Mouse (Mus musculus) T-helper 1 cell (primary cell): ENCODE measurements around the gene Stra8.

Experiments
- in situ Hi-C: fragments of 300-600 bp; cut with MboI, MseI; formaldehyde crosslinking; loops from one replicate; pipeline ENCODE4 v1.15.1; 2025; ENCODE audit warnings: high pct_unique_total_duplicates

Gene Stra8

DNA sequence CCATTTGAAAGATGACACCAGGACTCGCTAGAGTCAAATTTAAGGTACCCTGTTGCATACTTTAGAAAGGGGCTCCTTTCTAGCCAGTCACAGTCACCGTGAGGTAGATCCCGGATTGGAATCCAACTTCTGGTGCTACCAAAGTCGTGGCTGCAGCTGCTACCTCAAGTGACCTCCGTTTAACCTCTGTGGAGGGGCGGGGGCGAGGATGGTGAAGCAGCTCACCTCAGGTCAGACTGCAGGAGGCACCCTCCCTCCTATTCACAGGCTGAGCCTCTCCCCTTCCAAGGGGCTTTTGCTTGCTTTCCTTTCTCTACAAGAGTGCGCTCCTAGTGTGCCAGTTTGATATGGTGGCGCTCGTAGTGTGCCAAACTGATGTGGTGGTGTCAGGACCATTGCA lies at the start of gene Stra8:
Gene Stra8, plus strand, starts transcription at position 208 of the 400 bp plus-strand sequence.
- in situ Hi-C loops = no loop called here

DNA sequence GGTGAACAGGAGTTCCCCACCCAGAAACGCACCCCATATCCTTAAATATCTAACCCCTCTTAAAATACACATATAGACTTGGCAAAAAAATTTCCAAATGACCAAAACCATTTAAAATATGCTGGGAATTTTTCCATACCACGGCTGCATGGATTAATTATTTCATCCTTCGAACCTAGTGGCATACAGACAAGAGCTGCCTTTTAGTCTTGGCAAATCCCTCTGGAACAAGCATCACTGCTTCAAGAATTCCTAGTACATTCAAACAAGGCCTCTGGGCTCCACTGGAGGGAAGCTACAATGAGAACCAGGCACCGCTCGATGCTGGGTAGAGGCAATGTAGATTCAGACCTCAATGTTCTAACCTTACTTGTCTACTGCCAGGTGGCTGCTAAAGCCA lies 49.2 kb upstream of the Stra8 start:
- in situ Hi-C loops = loop anchor here (10.0 kb wide), 1 partner anchor 674 kb away; no protein-coding TSS in a partner anchor

DNA sequence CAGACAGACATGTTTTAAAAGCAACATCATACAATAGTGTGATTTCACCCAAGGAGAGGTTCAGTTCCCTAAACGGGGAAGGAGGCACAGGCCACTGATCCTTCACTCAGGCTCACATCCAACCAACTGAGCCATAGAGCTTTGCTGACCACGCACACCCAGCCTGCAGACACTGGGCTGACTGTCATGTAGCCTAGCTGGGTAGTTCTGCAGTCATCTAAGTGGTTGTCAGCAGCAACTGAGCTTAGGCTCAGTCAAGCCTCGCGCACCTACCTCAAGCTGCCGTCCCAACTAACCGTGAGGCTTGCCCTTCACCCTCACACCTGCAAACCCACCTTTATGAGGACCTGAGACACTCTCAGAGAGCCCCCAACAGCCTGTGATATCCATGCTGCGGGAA lies 48.0 kb upstream of the Stra8 start:
- in situ Hi-C loops = loop anchor here (10.0 kb wide), 1 partner anchor 673 kb away; no protein-coding TSS in a partner anchor

DNA sequence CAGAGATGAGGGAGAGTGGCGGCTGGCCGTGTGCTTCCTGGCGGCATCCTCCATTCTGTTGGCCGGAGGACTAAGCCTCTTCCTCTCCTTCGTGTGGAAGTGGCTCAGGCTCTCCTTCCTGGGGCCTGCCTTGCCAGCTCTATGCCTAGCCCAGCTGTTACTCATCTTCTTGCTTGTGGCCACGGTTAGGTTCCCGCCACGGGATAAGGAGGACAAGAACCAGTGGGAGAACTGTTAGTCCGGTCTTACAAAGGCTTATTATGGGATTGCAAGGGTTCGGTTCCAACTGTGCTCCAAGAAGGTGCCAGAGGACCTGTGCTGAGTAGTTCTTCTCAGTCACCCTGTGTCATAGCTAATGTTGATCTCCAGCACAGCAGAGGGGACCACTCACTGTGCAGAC lies 47.1 kb upstream of the Stra8 start:
- in situ Hi-C loops = loop anchor here (10.0 kb wide), 1 partner anchor 672 kb away; no protein-coding TSS in a partner anchor

DNA sequence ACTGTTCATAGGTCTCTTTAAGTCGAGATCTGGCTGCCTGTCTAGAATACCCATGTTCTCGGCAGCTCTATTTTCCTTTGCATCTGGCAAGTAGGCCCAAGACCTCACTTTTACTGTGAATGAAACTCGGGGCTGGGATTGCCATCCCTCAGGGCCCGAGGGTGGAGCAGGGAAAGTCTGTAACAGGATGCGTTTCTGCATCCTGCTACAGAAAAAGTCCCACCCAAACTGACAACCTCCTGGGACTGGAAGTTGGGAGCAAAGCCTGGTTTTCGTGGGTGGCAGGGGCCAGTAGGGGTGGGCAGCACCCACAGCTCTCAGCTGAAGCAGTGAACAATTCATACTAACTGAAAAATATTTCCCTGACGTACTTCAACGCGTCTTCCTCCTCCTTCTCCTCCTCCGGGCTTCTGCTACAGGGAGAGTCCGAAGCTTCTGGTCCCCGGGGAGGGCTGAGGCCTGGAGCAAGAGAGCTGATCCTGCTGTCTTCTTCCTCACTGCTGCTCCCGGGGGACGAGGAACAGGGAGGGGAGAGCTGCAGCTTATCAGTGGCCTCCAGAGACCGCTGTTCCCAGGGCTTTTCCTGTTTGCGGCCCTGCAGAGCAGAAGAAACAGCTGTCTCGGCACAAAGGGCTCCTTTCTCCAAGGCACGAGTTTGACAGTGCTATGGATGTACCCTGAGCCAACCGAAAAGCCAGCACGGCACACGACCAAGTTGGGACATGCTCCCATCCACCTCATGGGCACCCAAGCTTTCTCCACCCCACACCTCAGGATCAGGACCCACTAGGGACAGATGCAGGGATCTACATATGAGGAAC lies 45.7 kb upstream of the Stra8 start:
- in situ Hi-C loops = loop anchor here (10.0 kb wide), 1 partner anchor 670 kb away; no protein-coding TSS in a partner anchor

DNA sequence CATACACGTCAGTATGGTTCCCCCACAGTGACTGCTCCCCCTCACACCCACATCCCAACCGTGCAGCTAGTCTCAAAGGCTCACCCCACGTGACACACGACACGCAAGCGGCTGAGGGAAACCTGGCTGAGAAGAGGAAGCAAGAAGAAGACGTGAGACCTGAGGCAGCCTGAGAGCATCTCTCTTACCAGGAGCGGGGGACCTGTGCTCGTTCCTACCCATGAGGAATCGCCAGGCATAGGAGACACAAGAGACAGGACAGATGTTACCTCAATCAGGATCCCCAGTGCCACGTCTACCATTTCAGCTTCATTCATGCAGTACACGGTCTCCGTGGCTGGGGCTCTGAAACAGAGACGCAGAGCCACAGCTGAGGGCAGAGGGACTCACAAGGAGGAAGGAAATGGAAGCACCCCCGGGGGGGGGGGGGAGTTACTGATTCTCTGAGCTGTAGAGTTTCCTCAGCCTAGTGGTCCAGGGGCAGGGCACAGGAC lies 44.6 kb upstream of the Stra8 start:
- in situ Hi-C loops = loop anchor here (10.0 kb wide), 1 partner anchor 669 kb away; no protein-coding TSS in a partner anchor

DNA sequence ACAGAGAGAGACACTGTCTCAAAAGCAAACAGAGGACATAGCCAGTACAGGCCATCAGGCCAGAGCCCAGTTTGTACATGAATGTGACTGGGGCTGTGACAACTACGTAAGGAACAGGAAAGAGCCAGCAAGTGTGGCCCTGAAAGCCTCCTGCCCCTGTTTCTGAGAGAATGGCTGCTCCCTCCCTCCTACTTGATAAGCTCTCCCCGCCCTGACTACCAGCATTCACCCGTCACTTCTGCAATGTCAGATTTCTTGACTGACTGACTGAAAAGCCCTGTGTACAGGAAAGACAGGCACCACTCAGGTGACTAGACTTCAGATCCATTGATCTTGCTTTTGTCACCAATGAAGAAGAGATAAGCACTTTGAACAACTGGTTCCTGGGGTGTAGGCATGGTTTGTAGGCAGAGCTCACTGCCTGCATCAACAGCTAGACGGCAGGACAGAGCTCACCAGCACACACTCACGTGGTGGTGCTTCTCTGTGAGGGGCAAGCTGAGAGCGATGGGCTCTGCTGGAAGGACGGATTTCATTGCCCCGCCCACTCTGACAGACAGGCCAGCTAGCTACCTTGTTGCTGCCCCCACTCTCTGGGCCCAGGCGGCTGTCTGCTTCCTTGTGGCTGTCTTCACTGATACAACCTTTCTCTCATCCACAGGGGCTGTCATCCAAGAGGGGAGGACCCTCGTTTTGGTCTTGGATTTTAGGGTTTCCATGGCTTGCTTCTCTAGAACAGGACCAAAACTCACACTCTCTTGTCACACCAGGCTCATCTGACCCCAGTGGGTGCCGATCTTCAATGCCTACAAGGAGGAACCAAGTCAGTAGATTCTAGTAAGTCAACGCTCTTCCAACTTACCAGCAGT lies 43.8 kb upstream of the Stra8 start:
- in situ Hi-C loops = loop anchor here (10.0 kb wide), 1 partner anchor 669 kb away; no protein-coding TSS in a partner anchor

DNA sequence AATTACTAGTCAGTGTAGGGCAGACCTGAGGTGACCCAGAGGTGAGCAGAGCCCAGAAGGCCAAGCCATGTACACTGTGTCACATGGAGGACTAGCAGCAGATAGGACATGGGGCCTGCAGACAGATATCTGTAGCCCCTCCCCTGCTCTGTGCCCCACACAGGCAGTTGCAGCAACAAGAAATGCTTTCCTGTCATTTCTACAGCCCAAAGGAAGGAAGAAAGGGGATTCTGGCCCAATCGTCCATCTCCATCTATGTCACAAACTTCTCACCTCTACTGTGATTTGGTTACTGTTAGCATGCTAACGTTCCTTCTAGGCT lies 43.2 kb upstream of the Stra8 start:
- in situ Hi-C loops = loop anchor here (10.0 kb wide), 1 partner anchor 668 kb away; no protein-coding TSS in a partner anchor

DNA sequence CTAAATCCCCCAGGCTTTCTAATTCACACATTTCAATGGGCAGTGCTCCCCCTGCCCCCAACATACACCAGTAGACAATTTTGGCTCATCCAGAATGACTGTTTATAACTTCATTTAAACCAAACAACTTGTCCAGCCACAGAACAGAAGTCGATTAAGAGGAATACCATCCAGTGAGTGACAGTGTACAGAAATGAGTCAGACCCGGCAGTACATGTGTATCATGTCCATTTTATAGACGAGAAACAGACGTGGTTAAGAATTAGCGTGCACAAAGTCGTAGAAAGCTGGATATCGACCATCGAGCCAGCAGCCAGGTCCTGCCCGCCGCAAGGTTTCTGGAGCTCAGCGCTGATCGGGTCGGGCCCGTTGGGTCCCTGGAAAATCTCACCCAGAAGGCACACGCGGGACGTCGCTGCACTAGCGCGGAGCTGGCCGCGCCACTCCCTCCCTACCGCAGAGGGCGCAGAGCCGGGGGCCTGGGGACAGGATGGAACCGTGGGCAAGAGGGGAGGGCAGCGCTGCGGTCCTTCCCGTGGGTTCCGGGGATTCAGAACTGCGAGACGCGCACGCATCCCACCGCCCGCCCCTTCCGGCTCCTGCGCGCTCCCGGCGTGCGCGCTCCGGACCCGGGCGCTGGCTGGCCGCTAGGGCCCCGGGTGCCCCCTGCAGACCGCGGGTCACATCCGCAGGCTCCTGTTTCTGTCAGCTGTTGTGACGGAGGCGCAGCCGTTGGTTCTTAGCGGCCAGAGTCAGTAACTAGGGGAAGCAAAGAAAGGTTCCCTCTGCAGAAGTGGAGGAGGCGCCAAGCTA lies 42.2 kb upstream of the Stra8 start, which contains the start of gene Cyren:
Gene Cyren, minus strand, starts transcription at position 552 of the 813 bp plus-strand sequence.
- in situ Hi-C loops = loop anchor here (10.0 kb wide), 1 partner anchor 667 kb away; no protein-coding TSS in a partner anchor

DNA sequence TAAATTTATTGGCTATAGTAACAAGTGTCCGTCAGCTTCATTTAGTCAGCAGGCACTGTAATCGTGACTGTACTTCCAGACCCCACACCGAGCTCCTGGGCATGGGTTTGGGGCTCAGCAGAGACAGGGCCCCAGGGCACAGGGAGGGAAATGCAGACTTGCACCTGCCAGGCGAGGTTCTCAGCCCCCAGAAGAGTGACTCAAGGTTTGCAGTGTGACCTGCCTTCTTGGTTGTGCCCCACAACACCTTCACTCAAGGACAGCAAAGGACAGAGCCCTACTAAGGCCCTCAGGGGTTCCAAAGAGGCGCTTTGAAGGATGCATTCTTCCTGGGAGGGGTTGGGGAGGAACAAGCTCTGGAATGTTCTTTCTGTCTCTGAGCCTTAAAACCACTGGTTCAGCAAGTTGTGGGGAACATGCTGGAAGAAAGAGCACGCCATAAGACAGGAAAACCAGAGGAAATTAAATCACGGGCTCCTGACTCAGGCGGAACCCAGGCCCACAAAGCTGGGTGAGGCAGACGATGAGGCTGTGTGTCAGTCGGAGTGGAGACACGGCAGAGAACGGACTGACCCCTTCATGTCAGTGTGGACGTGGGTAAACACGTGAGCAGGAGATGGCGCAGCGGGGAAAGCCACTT lies 40.7 kb upstream of the Stra8 start:
- in situ Hi-C loops = loop anchor here (10.0 kb wide), 1 partner anchor 666 kb away; no protein-coding TSS in a partner anchor

DNA sequence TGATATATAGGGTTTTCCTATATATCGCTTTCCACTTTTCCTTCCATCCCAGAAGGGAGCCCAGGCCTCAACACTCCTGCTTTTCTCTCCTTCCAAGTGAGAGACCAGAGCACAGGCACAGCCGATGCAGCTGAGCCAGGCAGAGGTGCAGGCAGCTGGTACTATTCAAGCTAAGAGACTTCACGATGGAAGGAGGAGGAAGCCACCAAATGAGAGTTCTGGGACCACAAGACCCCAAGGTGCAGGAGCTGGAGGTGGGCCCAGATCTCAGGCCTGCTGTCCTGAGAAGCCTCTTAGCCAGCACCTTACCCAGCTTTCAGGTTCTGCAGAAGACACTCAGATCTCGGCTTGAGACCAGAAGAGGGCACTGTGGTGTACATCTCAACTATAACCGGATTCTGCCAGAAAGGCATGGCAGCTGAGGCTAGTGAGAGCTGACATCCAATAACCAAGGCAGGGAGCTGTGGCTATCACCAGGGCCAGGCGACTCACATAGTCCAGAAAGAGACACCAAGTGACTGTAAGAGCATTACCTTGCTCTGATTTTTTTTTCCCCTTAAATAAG lies 40.0 kb upstream of the Stra8 start:
- in situ Hi-C loops = loop anchor here (10.0 kb wide), 1 partner anchor 665 kb away; no protein-coding TSS in a partner anchor

DNA sequence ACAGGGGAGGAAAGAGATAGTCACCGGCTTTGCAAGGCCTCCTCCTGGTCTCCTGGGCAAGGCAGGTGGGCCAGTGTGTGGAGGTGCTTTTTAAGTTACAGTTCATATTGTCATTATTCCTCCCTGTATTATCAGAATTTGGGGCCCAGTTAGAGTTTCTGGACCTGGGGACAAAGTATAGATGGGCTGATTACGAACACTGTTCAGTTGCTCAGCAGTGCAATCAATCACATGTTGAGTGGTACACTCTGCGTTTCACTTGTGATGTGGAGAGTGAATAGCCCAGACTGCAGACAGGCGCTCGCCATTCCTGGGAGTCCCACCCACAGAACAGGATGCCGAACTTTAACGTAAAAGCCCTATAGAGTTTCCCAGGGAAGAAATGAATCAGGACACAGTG lies 35.2 kb upstream of the Stra8 start:
- in situ Hi-C loops = no loop called here

DNA sequence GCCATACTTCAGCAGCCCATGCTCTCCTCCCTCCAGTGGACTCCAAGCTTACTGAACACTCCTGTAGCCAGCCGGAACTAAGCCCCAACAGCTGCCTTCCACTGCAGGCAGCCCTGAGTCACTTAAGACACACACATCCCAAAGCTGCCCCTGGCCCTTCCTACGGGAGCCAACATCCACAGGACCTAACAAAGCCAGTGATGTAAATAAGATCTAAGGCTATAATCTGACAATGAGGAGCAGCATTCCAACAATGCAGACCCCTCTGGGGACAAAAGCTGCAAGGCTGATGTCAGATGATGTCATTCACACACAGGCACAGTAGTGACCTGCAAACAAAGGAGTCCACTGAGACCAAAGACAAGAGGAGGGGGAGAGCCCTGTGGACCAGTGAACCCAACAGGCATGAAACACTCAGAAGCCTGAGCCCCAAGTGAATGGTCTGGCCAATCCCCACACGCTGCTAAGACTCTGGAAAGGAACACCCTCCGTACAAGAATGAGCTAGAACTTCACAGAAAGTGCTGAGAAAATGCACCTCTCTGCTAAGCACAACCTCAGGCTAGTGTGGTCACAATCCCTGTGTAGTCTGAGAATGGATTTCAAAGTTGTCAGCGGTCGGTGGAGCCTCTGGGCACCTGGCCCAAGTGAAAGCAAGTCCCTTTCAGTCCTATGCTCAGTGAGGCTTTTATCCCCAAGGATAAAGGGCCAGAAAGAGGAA lies 32.7 kb upstream of the Stra8 start:
- in situ Hi-C loops = no loop called here

DNA sequence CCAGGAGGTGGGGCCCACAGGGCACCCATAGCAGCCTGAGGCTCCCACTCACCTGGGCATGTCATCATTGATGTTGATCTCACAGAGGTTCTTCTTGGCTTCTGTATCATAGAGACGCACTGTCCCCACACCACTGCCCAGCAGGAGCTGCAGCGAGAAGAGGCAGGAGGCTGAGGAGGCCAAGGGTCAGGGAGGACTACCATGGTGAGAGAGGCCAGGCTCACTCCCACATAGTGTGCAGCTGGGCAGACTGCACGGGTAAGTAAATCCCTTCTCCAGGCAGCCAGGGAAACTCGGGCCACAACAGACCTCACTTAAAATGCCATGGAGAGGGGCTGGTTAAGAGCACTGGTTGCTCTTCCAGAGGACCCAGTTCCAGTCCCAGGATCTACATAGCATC lies 30.8 kb upstream of the Stra8 start:
- in situ Hi-C loops = no loop called here

DNA sequence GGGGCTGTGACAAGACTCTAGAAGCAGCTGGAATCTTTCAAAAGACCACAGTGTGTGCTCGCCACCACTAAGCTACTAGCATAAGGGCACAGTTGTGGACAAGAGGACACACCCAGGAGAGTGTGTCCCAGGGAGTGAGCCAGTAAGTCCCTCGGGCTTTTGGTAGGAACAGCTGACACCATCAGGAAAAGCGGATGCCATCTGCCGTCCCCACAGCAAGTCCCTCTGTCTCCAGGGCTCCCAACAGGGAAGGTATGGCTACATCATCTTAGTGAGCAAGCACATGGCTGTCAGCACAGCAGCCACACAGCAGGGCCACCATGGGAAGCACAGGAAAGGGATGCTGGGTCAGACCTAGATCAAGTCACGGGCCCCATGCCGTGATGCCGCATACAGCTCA lies 24.4 kb upstream of the Stra8 start:
- in situ Hi-C loops = no loop called here

DNA sequence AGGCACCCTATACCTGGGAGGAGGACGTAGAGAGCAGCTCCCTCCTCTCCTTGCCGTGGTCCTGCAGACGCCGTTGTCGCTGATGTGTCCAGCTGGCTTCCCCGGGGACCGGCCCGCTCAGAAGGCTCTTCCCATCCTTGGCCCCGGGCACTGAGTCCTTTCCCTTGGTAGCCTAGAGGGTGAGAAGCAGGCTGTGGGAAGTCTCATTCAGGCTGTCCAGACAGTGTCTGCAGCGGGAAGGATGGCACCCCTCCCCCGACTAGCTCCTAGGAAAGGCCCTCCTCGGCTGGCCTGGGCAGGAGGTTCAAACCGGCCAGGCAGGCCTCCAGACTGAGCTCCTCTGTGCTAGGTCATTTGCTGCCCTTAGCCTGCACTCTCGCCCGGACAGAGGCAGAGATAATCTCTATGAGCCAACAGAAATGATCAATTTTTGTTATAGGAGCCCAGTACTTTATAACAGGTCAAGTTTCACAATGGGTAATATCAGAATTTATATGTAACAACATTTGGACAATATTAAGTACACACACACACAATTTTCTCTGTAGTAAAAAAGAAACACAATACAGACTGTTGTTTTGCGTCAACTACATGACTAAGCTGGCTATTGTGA lies 23.7 kb upstream of the Stra8 start:
- in situ Hi-C loops = no loop called here

DNA sequence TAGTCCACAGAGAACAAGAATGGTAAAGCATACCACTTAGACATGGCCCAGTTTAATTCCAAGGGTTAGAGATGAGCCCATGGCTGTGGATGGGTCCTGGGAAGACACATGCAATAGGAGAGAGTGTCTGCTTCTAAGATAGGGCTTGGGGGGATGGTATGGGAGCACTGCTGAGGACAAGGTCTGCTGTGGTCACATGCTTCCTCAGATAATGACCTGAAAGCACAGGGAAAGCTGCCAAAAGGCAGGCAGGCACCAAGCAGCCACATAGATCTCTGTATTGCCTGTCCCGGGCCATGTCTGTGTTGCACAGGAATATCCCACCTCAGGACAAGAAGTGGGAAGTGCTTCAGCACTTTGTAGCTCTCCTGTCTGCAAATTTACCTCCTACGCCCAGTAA lies 20.8 kb upstream of the Stra8 start:
- in situ Hi-C loops = no loop called here

DNA sequence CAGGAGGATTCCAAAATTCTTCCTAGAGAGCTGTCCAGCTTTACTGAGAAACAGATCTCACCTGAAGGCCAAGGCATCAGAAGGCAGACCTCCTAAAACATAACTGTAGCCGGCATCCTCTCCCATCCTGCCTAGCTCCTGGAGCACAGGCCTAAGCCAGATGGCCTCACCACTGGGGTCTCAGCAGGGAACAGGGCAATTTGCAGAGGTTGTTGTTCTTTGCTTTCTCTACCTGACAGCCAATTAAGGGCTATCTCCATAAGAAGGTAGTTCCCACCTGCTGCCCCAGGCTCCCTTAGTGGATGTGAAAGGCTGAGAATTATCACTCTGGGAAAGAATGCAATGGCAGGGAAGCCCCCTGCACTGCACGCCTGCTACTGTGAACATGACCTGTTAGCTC lies 19.0 kb upstream of the Stra8 start:
- in situ Hi-C loops = no loop called here

DNA sequence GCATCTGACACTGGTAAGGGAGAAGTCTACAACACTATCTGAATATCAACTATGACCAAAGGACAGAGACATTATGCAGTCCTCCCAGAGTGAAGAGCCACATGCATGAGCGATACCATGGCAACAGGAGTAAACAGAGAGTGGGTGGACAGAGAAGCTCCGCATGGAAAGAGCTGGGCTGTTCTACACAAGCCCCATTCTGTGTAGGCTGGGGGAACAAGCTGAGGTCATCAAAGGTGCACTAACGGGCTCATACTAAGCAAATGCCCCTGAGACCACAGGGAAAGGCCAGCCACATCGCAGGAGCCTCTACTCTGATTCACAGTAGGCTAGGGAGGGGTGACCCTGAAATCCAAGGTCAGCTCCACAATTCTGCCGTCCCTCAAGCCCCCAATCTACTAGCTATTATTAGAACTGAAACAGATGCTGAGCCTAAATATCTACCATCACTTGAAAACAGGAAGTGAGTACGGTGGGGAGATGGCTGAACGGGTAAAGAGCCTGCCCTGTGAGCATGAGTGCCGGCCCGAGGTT lies 18.0 kb upstream of the Stra8 start:
- in situ Hi-C loops = no loop called here
